Mouse (Mus musculus): Measurements from ENCODE around the gene Sctr.

- TF ChIP-seq CTCF (IDR thresholded peaks at IDR 0.05; ENCODE audit: extremely low read depth, insufficient read length, insufficient replicate concordance, low read depth, low read length) (no peak), POLR2A (IDR thresholded peaks at IDR 0.05; ENCODE audit: low read depth, low read length) (no peak)
Observed at GRCm38 (mm10) chr1:119997644-119998043, 9.1 kb upstream of the Sctr start.
